Mouse (Mus musculus): ENCODE data around the gene Limd1.

The Limd1 gene

GRCm38 (mm10) chr9:123483598-123483997, 5.1 kb downstream of the Limd1 start:
- no peak for DNase-seq (ENCODE audit: low spot score)

GRCm38 (mm10) chr9:123484830-123485229, 6.3 kb downstream of the Limd1 start:
- no peak for DNase-seq (ENCODE audit: low spot score)

GRCm38 (mm10) chr9:123485561-123485960, 7.1 kb downstream of the Limd1 start:
- DNase-seq (ENCODE audit: low spot score) = no peak

DNA sequence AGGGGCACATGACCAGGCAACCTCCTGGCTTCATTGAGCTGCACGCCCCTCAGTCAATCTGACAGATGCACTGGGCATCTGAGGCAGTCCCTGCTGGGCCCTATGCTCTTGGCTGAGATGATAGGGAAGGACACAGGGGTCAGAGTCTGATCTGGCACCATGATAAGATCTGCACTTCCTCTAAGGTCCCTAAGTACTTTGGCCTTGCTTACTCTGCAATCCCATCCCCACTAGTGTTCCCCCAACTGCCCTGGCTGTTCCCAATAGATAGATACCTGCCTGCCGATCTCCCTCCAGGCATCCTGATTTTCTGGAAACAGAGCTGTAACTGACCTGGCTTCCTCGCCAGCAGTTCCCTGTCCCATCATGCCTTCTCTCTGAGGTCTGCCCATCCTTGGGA, 8.1 kb downstream of the Limd1 start:
- DNase-seq (ENCODE audit: low spot score) = no peak

DNA sequence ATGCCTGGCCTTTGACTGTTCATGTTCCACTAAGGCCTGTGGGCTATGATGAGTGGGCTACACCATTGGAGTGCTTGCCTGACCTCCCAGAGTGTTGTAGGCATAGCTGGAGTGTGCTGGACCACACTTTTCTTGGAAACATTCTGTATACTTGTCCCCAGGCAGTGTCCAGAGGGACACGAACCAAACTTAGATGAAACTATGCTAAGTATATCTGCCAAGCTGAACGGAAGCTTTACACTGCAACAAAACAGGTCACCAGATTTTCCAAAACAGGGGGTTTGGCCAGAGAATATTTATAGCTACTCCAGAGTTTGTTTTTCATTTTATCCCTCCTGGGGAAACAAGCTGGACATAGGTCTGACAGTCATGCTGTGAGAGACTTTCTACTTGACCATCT, 10.6 kb downstream of the Limd1 start:
- DNase-seq (ENCODE audit: low spot score) = no peak

DNA sequence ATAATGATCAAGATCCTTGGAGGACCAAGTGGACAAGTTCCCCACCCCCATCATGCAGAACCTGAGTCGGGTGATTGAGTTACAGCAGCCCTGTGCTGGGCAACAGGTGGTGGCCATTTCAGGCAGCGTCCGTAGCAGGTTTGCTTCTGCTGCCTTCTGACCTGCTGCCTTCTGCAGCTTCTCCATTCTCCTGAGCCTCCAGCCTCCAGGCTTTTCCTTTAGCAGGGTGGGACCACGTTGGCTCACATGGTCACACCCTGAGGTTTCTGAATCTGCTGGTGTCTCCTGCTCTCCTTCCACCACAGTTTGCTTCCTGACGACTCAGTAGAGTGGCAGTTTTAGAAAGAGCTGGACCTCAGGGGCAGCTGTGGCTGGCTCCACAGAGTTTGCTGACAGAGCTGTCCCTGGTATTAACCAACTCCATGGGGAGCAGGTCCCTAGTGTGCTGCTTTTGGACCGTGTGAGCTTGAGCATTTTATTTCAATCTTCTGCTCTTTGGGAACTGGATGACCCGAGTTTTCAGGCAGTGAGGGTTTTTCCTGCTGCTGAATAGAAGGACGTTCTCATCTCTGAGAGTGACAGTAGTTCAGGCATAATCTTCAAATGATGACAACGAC, 11.3 kb downstream of the Limd1 start:
- DNase-seq (ENCODE audit: low spot score) = no peak

GRCm38 (mm10) chr9:123490930-123491329, 12.4 kb downstream of the Limd1 start:
- no peak for DNase-seq (ENCODE audit: low spot score)

DNA sequence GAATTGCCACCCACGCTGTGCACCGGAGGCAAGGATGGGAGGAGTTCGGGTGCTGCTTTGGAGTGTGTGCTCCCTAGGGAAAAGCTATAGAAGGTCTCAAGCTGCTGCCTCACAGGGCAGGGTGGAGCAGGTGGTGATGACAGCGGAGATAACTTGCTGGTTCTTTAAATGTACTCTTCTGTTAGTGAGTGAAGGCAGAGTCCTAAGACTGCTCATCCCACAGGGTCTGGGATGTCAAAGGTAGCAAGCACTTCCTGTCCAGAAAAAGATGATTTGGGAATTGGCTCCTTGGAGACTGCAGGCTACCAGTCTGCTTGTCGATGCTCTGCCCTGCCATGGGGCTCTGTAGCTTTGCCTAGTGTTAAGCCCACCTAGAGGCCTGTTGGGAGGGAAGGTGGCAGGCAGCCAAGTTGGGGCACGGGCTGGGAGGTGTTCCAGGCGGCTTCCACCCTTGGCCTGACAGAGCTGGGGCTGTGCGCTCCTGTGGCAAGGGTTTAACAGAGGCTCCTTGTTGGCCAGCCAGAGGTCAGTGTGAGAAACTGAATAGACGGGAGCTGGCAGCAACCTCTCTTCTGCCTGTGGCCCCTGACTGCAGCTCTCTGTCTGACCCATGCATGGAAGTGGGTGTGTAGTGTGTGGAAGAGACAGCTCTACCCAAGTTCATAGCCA, 13.5 kb downstream of the Limd1 start:
- no peak for DNase-seq (ENCODE audit: low spot score)

GRCm38 (mm10) chr9:123496665-123497064, 18.2 kb downstream of the Limd1 start:
- DNase-seq (ENCODE audit: low spot score) = no peak

DNA sequence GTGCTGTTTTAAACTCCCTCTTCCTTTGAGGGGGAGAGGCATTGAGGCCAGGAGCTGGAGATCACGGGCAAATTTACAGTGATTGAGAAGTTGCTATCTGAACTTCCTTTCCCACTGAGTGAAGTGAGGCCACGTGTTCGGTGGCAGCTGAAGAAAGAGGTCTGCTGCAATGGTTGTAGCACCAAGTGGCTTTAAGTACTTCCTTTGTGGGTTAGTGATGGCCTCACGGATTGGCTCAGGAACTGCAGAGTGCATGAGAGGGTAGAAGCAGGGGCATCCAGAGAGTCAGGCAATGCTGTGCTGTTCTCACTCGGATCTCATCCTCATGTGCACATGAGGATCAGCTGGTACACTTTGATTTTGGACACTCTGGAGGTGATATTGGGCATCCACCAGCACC, 19.4 kb downstream of the Limd1 start:
- peak; percentile 44 for DNase-seq (ENCODE audit: low spot score)

DNA sequence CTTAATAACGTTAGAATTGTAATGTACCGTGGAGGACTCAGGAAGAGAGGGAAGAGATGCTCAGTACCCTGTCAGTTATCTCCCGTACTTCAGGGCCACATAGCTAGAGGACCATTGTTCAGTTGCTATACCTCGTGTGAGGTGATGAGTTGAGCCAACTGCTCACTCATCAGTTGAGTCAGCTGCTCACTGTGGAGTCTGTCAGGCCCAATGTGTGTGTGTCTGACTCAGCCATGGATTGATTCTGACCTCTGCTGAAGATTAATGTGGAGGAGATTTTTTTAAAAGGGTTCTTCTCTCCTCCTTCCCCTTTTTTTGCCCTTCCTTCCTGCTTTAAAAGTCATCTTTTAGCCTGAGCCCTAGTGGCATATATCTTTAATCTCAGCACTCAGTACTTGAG, 22.0 kb downstream of the Limd1 start:
- no peak for DNase-seq (ENCODE audit: low spot score)

DNA sequence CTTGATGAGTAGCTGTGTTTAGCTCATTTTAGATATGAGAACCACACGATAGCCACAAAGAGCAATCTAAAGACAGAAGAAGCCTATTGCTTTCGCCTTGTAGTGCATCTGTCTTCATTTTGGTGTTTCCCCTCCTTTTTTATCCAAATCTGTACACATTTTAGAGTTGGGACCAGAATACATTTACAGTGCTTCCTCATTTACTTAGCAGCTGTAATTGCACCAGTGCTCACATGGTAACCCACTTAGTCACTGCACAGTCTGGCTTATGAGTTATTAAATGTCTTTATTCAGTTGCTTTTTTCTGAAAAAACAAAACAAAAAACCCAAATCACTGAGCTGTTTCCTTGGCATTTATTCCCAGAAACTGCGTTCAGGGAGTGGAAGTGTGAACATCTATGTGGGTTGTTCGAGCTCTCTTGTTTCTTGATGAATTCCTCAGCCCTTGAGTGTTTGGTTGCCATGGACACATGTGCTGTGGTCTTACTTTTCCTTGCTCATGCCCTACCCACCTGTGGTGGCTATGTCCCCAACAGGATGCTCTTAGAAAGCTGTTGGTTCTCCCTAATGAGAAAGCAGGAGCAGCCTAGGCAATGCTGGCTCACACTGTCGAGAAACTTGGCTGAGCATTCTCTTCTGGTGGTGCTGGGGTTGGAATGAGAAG, 24.8 kb downstream of the Limd1 start:
- no peak for DNase-seq (ENCODE audit: low spot score)

- DNase-seq (ENCODE audit: low spot score) = peak; percentile 74
These were observed 25.8 kb downstream of the Limd1 start for GRCm38 (mm10) chr9:123504325-123504724.

GRCm38 (mm10) chr9:123505598-123505997, 27.1 kb downstream of the Limd1 start:
- no peak for DNase-seq (ENCODE audit: low spot score)

- DNase-seq (ENCODE audit: low spot score) = no peak
These were observed 28.0 kb downstream of the Limd1 start for GRCm38 (mm10) chr9:123506270-123507146.

DNA sequence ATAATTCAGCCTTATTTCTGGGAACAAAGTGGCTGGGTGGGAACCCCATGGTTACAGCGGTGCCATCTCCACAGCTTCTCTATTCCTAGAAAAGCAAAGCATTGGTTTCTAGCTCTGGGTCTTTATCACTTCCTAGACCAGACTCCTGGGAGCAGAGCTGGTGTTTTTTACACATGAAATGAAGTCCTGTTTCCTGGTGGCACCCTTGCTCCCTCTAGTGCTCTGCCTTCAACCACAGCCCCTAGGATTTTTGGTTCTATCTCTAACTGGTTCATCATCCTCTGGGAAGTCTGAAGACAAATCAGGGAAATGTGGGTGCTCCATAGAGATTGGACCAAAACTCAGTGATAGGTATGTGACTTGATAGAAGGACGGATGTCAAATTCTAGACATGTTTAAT, 28.9 kb downstream of the Limd1 start:
- DNase-seq (ENCODE audit: low spot score) = no peak

DNA sequence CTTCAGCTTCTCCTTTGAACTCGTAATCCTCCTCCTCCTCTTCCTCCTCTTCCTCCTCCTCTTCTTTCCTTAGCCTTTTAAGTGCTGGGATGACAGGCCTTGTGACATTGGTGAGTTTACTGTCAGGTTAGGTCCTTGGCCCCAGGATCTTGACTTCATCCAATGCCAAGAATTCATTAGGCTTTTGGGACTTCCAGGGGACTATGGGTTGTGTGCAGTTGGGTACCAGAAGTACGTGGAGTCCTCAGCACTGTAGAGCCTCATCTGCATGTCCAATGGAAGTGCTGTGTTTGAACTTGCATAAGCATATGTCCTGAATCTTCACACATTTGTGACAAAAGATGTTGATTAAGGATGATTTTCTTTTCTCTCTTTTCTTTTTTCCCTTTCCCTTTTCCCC, 30.5 kb downstream of the Limd1 start:
- no peak for DNase-seq (ENCODE audit: low spot score)

- DNase-seq (ENCODE audit: low spot score) = peak; percentile 88
These were observed 31.4 kb downstream of the Limd1 start for GRCm38 (mm10) chr9:123509638-123510604.

DNA sequence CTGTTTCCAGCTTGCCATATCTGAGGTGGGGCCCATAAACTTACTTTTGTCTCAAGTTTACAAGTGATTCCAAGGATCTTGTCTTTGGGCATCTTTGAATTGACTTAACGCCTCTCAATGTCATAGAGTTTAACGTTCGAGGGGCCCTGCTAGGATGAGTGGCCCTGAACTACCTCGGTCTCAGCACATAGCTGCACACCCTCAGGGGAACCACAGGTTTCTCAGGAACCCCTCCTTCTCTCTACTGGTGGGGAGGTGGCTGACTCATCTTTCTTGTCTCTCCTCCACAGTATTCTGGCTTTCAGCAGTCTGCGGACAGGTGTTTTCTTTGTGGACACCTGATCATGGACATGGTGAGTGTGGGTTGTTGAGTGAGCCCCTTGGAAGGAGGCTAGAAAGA, 32.4 kb downstream of the Limd1 start:
- no peak for DNase-seq (ENCODE audit: low spot score)

DNA sequence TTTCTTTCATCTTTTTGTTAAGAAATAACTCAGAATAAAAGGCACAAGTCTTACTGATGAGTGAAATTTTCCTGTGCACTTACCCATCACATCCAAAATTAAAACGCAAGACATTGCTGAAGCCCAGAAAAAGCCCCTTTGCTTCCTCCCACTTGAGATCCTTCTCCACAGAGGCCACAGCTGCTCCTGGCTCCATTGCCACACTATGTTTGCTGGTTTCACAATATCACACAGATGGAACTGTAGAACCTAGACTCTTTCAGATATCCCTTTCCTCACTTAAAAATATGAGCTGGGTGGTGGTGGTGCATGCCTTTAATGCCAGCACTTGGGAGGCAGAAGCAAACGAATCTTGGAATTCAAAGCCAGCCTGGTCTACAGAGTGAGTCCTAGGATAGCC, 34.0 kb downstream of the Limd1 start:
- DNase-seq (ENCODE audit: low spot score) = no peak

DNA sequence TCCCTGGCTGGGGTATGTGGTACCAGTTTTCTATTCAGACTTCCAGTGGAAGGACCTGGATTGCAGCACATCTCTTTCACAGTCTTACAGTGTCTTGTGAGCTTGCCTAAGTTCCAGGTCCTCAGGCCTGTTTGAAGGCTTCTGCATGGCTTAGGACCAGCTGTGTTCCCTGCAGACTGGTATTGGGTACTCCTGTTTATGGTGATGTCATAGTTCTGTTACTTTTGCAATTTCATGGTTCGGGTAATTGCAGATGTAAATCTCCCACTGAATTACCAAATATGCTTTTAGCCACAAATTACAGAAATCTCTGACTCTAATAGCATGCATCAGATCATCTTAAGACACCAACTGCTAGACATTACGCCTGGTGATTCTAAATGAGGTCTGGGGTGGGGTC, 36.6 kb downstream of the Limd1 start:
- no peak for DNase-seq (ENCODE audit: low spot score)
